Mouse (Mus musculus): Measurements from ENCODE around the gene Ostf1. TPM values are rescaled to one million over a fixed set of nuclear protein-coding genes. Genes with fewer than 3 reads are reported as not detected.

Ostf1 gene
- polyA plus RNA-seq (2015; fragmentation: Nextera tagmentation; extraction: Ambion mirVana) = 32.1 and 32.2 TPM in 2 replicates

DNA sequence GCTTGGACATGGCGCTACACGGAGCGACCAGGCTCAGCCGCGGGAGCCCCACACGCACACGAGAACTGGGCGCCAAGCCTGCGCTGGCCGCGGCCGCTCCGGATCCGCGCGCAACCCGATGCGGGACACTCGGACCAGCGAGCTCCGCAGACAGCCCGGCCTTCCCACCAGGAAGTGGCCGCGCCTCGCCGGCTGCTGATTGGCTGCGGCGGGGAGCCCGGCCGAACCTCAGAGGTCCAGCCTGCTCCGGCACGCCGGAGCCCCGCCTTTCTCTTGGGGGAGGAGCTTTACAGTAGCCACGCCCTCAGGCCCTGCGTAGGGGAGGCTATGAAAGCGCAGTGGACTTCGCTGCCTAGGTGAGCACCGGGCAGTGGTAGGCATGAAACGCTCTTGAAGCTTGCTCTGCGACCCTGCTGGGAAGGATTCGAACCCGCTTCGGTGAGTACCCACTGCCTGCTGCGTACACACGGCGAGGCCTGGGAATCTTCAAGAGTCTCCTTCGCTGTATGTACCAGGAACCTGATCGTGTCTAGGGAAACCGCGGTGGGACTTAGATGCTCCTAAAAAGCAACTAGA lies at the start of gene Ostf1, which contains the start of gene Nmrk1:
Gene Ostf1, minus strand, starts transcription at position 180 of the 576 bp plus-strand sequence.
Gene Nmrk1, plus strand, starts transcription at position 307 of the 576 bp plus-strand sequence.
- H3K36me3 ChIP-seq (ENCODE audit: control insufficient read depth, insufficient read depth, low read length) = no peaks in the 10 kb centered on the region
- peak within 1 kb of the TSS; percentile 73 for H3K9ac ChIP-seq (ENCODE audit: low read depth, low read length)
- peak within 1 kb of the TSS; percentile 53; the same call in 1 of the 2 replicates for H3K27ac ChIP-seq (ENCODE audit: low read length)
- H3K9me3 ChIP-seq (replicated peaks; ENCODE audit: control insufficient read depth, low read length, poor library complexity, severe bottlenecking) = no peaks in the 10 kb centered on the region
- no peaks in the 10 kb centered on the region for H3K27me3 ChIP-seq (ENCODE audit: control insufficient read depth, insufficient read depth, low read depth, low read length)
- peak within 1 kb of the TSS; percentile 84 for H3K4me3 ChIP-seq (ENCODE audit: low read depth, low read length)
- ATAC-seq = peak; percentile 99
- H3K4me2 ChIP-seq (ENCODE audit: low read length) = peak within 1 kb of the TSS; percentile 99
- WGBS = under 1% methylated on average over 50 of the region's 51 CpGs
- H3K4me1 ChIP-seq (ENCODE audit: control insufficient read depth, insufficient read depth, low read length) = peaks cover 9% of the 10 kb centered on the region

DNA sequence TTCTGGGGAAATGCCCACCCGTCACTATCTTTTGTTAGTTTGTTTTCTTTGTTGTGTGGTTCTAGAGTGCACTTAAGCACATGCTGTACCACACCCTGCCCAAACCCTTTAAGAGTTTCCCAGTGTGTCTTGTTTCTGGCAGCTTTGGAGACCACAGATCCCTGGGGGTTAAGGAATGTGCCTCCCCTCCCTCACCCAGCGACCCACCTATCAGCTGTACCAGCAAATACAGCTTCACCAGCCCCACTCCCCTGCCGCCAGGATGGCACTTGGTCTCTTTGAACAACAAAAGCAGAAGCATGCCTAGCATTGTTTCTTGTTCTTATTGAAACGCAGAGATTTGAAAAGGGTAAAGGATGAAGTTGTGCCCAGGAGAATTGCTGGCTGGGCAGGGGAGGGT lies 41.5 kb upstream of the Ostf1 start:
- peak overlapping the region; percentile 60 for H3K4me2 ChIP-seq (ENCODE audit: low read length)
- no peak for ATAC-seq
- no peaks in the 10 kb centered on the region for H3K36me3 ChIP-seq (ENCODE audit: control insufficient read depth, insufficient read depth, low read length)
- no peaks in the 10 kb centered on the region for H3K27me3 ChIP-seq (ENCODE audit: control insufficient read depth, insufficient read depth, low read depth, low read length)
- H3K4me1 ChIP-seq (ENCODE audit: control insufficient read depth, insufficient read depth, low read length) = peaks cover 23% of the 10 kb centered on the region
- 9% methylated on average over 4 of the region's 4 CpGs for WGBS
- H3K27ac ChIP-seq (ENCODE audit: low read length) = no peak overlapping the region
- no peak overlapping the region; the same call in 1 of the 2 replicates for H3K9ac ChIP-seq (ENCODE audit: low read depth, low read length)
- H3K9me3 ChIP-seq (replicated peaks; ENCODE audit: control insufficient read depth, low read length, poor library complexity, severe bottlenecking) = no peaks in the 10 kb centered on the region
- H3K4me3 ChIP-seq (ENCODE audit: low read depth, low read length) = peak overlapping the region; percentile 17; the same call in 1 of the 2 replicates

DNA sequence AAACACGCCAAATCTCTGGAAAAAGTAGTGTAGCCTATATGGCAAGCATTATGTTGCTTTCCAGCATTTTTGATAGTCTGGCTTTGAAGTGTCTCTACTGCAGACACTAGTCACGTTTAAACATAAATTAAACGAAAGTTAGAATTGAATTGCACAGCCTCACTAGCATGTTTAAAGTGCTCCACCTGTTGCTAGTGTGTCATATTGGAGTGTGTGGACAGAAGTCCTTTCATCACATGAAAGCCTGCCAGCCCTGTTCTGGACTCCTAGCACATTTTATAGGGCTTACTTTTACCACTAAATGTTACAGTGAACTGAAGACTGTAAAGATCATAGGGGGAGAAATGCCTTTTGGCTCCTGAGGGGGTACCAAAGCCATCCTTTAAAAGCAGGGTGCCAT lies 40.9 kb upstream of the Ostf1 start:
- no peak overlapping the region for H3K4me3 ChIP-seq (ENCODE audit: low read depth, low read length)
- H3K9me3 ChIP-seq (replicated peaks; ENCODE audit: control insufficient read depth, low read length, poor library complexity, severe bottlenecking) = no peaks in the 10 kb centered on the region
- WGBS = 54% methylated on average over 3 of the region's 3 CpGs
- no peak overlapping the region for H3K27ac ChIP-seq (ENCODE audit: low read length)
- peak overlapping the region; percentile 60 for H3K4me2 ChIP-seq (ENCODE audit: low read length)
- H3K9ac ChIP-seq (ENCODE audit: low read depth, low read length) = no peak overlapping the region
- H3K36me3 ChIP-seq (ENCODE audit: control insufficient read depth, insufficient read depth, low read length) = no peaks in the 10 kb centered on the region
- no peaks in the 10 kb centered on the region for H3K27me3 ChIP-seq (ENCODE audit: control insufficient read depth, insufficient read depth, low read depth, low read length)
- ATAC-seq = no peak
- peaks cover 23% of the 10 kb centered on the region for H3K4me1 ChIP-seq (ENCODE audit: control insufficient read depth, insufficient read depth, low read length)

DNA sequence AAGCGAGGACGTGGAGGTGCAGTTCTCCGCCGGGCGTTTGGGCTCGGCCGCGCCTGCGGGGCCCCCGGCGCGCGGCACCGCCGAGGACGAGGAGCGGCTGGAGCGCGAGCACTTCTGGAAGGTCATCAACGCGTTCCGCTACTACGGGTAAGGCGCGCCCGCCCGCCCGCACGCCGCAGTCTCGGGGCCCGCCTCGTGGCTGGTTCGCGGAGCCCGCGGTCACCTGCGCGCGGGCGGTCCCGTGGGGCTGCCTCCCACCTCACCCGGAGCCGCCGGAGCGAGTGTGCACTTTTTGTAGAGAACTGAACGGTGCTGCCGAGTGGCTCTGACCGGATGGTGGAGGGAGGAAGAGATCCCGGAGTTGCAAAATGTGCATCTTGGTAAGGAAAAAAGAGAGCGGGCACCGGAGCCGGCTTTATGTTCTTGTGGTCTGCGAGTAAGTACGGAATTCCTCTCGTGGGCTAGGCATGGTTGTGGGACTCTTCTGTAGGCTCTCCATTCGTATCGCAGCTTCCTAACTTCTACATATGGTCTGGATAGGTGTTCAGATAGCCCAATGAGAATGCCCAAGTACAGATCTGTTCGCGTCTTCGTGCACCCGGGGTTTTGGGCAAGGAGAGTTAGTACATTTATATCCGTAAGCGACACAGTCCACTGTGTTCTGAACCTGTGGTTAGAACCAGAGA lies 39.6 kb upstream of the Ostf1 start:
- ATAC-seq = peak; percentile 81
- H3K4me1 ChIP-seq (ENCODE audit: control insufficient read depth, insufficient read depth, low read length) = peaks cover 23% of the 10 kb centered on the region
- no peaks in the 10 kb centered on the region for H3K36me3 ChIP-seq (ENCODE audit: control insufficient read depth, insufficient read depth, low read length)
- peak overlapping the region; percentile 60 for H3K4me2 ChIP-seq (ENCODE audit: low read length)
- peak overlapping the region; percentile 80 for H3K27ac ChIP-seq (ENCODE audit: low read length)
- peak overlapping the region; percentile 87 for H3K4me3 ChIP-seq (ENCODE audit: low read depth, low read length)
- WGBS = under 1% methylated on average over 46 of the region's 64 CpGs
- peak overlapping the region; percentile 80 for H3K9ac ChIP-seq (ENCODE audit: low read depth, low read length)
- H3K27me3 ChIP-seq (ENCODE audit: control insufficient read depth, insufficient read depth, low read depth, low read length) = no peaks in the 10 kb centered on the region
- no peaks in the 10 kb centered on the region for H3K9me3 ChIP-seq (replicated peaks; ENCODE audit: control insufficient read depth, low read length, poor library complexity, severe bottlenecking)

DNA sequence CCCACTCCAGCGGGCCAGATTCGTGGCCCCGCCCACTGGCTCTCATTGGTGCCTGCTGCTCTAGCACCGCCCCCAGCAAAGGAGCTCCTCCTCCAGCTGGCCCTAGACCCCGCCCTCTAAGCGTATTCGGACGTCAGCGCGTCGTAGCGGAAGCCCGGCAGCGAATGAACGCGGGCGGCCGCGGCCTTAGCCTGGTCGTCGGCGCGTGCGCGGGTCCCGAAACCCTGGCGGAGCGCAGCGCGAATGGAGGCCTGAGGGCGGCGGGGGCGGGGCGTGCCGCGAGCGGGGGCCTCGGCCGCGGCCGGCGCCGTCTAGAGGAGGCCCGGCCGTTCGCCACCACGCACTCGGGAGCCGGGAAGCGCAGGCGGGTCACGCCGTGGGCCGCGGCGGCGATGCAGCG lies 39.0 kb upstream of the Ostf1 start, which contains the start of gene Carnmt1:
Gene Carnmt1, plus strand, starts transcription at position 157 of the 400 bp plus-strand sequence.
- peak within 1 kb of the TSS; percentile 80 for H3K9ac ChIP-seq (ENCODE audit: low read depth, low read length)
- no peaks in the 10 kb centered on the region for H3K27me3 ChIP-seq (ENCODE audit: control insufficient read depth, insufficient read depth, low read depth, low read length)
- H3K36me3 ChIP-seq (ENCODE audit: control insufficient read depth, insufficient read depth, low read length) = no peaks in the 10 kb centered on the region
- no peaks in the 10 kb centered on the region for H3K9me3 ChIP-seq (replicated peaks; ENCODE audit: control insufficient read depth, low read length, poor library complexity, severe bottlenecking)
- peak; percentile 98 for ATAC-seq
- H3K4me1 ChIP-seq (ENCODE audit: control insufficient read depth, insufficient read depth, low read length) = peaks cover 23% of the 10 kb centered on the region
- H3K27ac ChIP-seq (ENCODE audit: low read length) = peak within 1 kb of the TSS; percentile 80
- peak within 1 kb of the TSS; percentile 87 for H3K4me3 ChIP-seq (ENCODE audit: low read depth, low read length)
- H3K4me2 ChIP-seq (ENCODE audit: low read length) = peak within 1 kb of the TSS; percentile 60
- WGBS = under 1% methylated on average over 43 of the region's 58 CpGs

DNA sequence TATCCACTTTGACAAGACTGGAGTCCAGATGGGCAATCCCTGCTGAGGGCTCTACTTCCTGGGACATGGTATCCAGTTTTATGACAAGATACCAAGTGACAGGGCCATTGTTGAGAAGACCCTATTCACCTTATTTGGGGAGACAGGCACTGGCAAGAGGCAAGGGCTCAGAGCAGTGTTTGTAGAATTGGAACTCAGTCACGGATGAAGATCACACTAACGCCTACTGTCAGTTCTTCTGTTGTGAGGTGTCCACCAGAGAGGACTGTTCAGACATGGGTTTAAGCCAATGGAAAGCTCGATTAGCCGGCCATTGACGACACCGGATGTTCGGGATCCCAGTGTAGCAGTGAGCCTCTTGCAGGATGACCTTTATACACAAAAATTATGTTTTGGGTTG lies 37.9 kb upstream of the Ostf1 start:
- WGBS = 68% methylated on average over 7 of the region's 7 CpGs
- no peaks in the 10 kb centered on the region for H3K9me3 ChIP-seq (replicated peaks; ENCODE audit: control insufficient read depth, low read length, poor library complexity, severe bottlenecking)
- ATAC-seq = no peak
- peaks cover 23% of the 10 kb centered on the region for H3K4me1 ChIP-seq (ENCODE audit: control insufficient read depth, insufficient read depth, low read length)
- no peak overlapping the region for H3K4me3 ChIP-seq (ENCODE audit: low read depth, low read length)
- H3K4me2 ChIP-seq (ENCODE audit: low read length) = no peak overlapping the region
- H3K36me3 ChIP-seq (ENCODE audit: control insufficient read depth, insufficient read depth, low read length) = no peaks in the 10 kb centered on the region
- H3K27ac ChIP-seq (ENCODE audit: low read length) = no peak overlapping the region
- H3K9ac ChIP-seq (ENCODE audit: low read depth, low read length) = no peak overlapping the region
- no peaks in the 10 kb centered on the region for H3K27me3 ChIP-seq (ENCODE audit: control insufficient read depth, insufficient read depth, low read depth, low read length)

DNA sequence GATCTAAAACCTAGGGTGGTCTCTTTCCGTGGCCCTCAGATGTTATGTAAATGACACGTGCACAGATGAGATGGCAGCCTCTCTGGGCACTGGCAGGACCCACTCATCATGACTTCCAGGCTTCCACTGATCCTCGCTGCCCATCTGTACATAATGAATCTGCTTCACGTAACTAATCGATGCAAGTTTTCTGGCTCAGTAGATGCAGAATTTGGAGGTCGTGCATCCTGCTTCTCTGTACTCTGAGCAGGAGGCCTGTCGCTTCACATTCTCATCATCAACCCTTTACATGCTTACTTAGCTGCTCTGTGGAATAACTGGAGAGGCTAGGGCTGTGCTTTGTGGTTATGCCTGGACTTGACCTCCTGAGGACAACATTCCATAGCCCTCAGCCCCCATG lies 35.3 kb upstream of the Ostf1 start:
- WGBS = 74% methylated on average over 7 of the region's 7 CpGs
- peaks cover 7% of the 10 kb centered on the region for H3K4me1 ChIP-seq (ENCODE audit: control insufficient read depth, insufficient read depth, low read length)
- H3K27ac ChIP-seq (ENCODE audit: low read length) = no peak overlapping the region
- H3K9ac ChIP-seq (ENCODE audit: low read depth, low read length) = no peak overlapping the region
- H3K9me3 ChIP-seq (replicated peaks; ENCODE audit: control insufficient read depth, low read length, poor library complexity, severe bottlenecking) = no peaks in the 10 kb centered on the region
- no peak overlapping the region for H3K4me2 ChIP-seq (ENCODE audit: low read length)
- ATAC-seq = no peak
- H3K36me3 ChIP-seq (ENCODE audit: control insufficient read depth, insufficient read depth, low read length) = no peaks in the 10 kb centered on the region
- no peak overlapping the region for H3K4me3 ChIP-seq (ENCODE audit: low read depth, low read length)
- H3K27me3 ChIP-seq (ENCODE audit: control insufficient read depth, insufficient read depth, low read depth, low read length) = no peaks in the 10 kb centered on the region

DNA sequence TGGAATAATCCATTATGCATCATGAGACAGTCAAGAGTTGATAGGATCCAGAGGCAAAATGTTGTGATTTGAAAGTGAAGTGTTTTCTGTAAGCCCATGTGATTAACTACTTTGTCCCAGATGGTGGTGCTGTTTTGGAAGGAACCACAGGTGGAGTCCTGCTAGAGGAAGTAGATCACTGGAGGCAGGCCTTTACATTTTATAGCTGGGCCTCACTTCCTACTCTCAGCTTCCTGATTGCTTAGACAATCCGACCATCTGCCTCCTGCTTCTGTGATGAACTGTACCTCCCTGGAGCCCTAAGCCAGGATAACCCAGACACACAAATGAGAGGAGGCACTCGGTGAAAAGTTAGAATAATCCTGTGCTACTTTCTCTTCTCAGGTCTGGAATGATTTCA lies 32.3 kb upstream of the Ostf1 start:
- Histone ChIP-seq H3K4me2 (ENCODE audit: low read length) (no peak overlapping the region), H3K27ac (ENCODE audit: low read length) (no peak overlapping the region), H3K4me1 (ENCODE audit: control insufficient read depth, insufficient read depth, low read length) (no peaks in the 10 kb centered on the region), H3K9ac (ENCODE audit: low read depth, low read length) (no peak overlapping the region), H3K4me3 (ENCODE audit: low read depth, low read length) (no peak overlapping the region), H3K36me3 (ENCODE audit: control insufficient read depth, insufficient read depth, low read length) (no peaks in the 10 kb centered on the region), H3K9me3 (replicated peaks; ENCODE audit: control insufficient read depth, low read length, poor library complexity, severe bottlenecking) (no peaks in the 10 kb centered on the region), H3K27me3 (ENCODE audit: control insufficient read depth, insufficient read depth, low read depth, low read length) (no peaks in the 10 kb centered on the region)
- ATAC-seq = no peak
- 76% methylated on average over 2 of the region's 2 CpGs for WGBS

DNA sequence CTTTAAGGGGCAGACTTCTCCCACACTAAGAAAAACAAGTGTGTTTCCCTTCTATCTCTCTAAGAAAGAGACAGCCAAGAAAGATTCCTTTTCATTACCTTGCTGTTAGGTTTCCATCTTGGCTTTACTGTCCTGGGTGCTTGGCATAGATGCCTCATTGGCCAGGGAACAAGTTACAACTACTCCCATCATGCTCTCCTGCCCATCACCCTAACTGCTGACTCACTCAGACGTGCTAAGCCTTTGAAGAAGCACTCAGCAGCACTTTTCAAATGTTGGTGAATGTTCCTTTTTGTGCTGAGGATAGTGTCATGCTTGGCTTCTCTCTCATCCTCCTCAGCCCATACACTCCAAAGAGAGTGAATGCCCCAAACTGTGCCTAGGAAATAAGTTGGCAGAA lies 30.1 kb upstream of the Ostf1 start:
- no peak overlapping the region for H3K27ac ChIP-seq (ENCODE audit: low read length)
- H3K27me3 ChIP-seq (ENCODE audit: control insufficient read depth, insufficient read depth, low read depth, low read length) = no peaks in the 10 kb centered on the region
- H3K4me2 ChIP-seq (ENCODE audit: low read length) = no peak overlapping the region
- H3K9me3 ChIP-seq (replicated peaks; ENCODE audit: control insufficient read depth, low read length, poor library complexity, severe bottlenecking) = no peaks in the 10 kb centered on the region
- H3K4me1 ChIP-seq (ENCODE audit: control insufficient read depth, insufficient read depth, low read length) = no peaks in the 10 kb centered on the region
- H3K9ac ChIP-seq (ENCODE audit: low read depth, low read length) = no peak overlapping the region
- no peak overlapping the region for H3K4me3 ChIP-seq (ENCODE audit: low read depth, low read length)
- ATAC-seq = no peak
- 52% methylated on average over 1 of the region's 1 CpGs for WGBS
- H3K36me3 ChIP-seq (ENCODE audit: control insufficient read depth, insufficient read depth, low read length) = no peaks in the 10 kb centered on the region

Measured in midbrain, embryonic 16.5 days (tissue).